Mouse (Mus musculus) B cell, adult 2 months (primary cell): ENCODE data around the gene Gm17490.

ENCODE experiments used
- DNase-seq, 2 experiments: peaks; one replicate each; pipeline ENCODE4 v3.0.0; 2022

The Gm17490 gene

DNA sequence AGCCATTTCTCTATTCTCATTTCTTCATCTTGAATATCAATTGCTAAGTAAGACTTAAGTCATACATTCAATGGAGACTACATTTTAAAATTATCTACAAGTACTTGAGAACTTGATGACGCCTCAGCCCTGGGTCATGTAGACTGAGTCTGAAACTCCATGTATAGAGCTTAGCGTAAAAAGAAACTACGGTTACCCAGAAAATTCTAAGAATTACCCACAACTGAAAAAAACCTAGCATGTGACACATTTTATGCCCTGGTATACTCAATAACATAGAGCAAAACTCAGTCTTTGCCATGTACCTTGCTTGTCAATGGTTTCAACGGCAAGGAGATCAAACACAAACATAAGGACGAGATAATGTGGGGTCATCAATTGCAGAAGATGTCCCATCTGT is at the start of gene Gm17490:
Gm17490 (minus strand) TSS at position 375 of the 400 bp plus-strand sequence.
- DNase-seq: no peak

GRCm38 (mm10) chr2:11672144-11672543 is 46.1 kb upstream of the Gm17490 start:
- peak; percentile 70 to 76 for DNase-seq

- DNase-seq: no peak
These were observed 39.3 kb upstream of the Gm17490 start for GRCm38 (mm10) chr2:11665326-11665725.

DNA sequence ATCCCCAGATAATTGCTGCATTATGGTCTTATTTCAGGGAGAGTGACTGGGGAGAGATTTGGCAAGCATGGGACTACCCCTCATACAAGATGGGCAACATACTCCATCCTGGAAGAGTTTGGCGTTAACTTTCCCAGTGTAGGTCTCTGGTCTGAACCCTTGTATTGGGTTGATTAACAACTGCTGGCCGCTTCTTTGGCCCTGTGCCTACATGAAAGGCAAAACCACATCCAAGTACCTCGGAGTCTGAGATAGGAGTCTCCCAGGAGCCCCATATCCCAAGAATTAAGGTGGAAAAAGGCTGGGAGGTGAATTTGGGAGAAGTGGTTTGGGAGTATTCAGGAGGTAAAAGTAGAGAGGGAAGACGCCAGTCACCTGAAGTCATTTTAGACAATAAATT is 38.7 kb upstream of the Gm17490 start:
- no peak for DNase-seq

DNA sequence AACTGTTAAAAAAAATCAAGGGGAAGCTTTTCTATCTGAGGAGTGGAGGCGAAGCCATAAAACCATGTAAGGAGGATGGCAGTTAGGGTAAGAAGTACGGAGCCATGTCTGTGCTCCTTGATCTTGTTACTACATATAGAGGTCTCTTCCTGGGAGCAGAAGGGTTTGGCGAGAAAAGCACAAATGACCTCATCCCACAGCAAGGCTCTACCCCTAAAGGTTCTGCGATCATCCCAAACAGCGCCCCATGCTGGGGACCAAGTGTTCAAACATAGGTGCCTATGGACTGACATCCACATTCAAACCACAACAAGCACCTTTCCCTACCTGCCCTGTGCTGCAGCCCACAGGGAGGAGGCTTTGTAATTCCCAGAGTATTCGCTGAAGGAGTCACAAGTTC is 38.3 kb upstream of the Gm17490 start:
- peak; percentile 63 to 69 for DNase-seq

- peak; percentile 87 to 89 for DNase-seq
These were observed 37.9 kb upstream of the Gm17490 start for GRCm38 (mm10) chr2:11663961-11664360.

- DNase-seq: no peak
These were observed 36.8 kb upstream of the Gm17490 start for GRCm38 (mm10) chr2:11662907-11663230.

GRCm38 (mm10) chr2:11662143-11662906 is 36.3 kb upstream of the Gm17490 start:
- DNase-seq: peak; percentile 36 to 57

DNA sequence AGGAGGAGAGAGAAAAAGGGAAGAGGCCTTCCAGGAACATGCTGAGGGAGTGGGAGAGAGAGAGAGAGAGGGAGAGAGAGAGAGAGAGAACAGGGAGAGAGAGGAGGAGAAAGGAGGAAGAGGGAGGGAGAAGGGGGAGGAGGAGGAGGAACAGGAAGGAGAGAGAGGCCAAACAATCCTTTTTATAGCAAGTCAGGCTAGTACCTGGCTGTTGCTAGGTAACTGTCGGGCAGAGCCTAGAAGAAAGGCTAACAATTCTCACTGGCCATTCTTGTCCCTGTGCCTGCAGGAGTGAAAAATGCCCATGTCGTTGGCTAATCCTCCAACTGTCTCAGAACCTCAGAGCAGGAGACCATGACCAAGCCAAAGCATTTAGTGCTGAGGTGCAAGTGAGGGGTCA is 33.2 kb upstream of the Gm17490 start:
- DNase-seq: no peak

DNA sequence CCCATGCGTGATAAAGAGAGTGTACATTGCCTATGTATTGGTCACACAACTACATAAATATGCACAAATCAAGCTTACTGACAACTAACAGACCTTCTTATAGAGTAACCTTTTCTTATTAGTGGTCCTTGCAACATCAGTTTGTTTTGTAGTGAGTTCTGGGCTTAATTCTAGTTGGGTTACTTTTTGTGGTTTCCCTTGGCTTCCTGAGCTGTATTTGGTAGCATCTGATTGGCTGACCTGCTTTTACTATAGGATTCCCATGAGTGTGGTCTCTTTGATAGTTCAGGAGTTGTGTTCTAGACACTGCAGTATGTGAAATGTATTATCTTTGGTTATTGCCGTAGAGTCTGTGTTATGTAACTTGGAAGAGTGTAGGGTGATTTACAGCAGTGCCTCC is 31.5 kb upstream of the Gm17490 start:
- DNase-seq: no peak

DNA sequence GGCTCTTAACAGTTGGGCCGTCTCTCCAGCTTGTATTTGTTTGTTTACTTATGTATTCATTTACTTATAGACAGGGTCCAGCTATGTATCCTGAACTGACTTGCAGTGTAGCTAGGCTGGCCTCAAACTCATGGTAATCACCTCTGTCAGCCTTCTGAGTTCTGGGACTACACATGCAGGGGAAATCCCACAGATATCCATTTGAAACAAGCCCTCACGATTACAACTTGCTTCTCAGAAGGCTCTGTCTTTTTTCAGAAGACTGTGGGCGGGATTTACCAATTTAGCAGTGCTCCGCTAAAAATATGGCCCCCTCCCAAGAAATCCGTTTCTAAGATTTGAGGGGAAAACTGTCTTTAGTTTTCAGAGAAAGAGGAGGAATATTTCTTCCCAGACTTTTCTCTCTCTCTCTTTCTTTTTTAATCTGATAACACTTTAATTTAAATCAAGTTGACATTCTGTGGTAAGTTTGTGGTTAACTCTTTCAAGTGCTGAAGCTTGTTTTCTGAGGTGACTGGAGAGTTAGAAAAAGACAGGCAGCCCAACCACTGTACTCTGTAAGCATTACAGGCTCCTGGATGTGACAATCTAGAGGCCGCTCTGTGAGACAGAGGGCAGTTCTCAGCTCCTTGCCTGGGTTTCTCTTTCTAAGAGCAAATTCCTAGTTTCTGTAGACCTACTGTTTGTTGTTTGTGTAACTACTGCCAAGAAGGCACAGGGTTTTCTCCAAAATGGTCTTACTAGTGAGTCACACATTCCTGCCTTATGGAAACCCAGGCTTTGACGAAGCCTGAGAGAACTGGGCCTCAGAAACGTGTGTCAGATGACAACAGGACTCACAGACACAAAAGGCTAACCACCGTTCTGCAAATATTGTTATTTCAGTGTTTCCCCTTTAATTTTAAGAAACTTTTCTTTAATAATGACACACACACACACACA is 29.2 kb upstream of the Gm17490 start:
- no peak for DNase-seq

GRCm38 (mm10) chr2:11653780-11654179 is 27.7 kb upstream of the Gm17490 start:
- DNase-seq: no peak

- peak; percentile 72 to 74 for DNase-seq
These were observed 27.3 kb upstream of the Gm17490 start for GRCm38 (mm10) chr2:11653330-11653729.

GRCm38 (mm10) chr2:11652780-11653179 is 26.7 kb upstream of the Gm17490 start:
- DNase-seq: no peak

DNA sequence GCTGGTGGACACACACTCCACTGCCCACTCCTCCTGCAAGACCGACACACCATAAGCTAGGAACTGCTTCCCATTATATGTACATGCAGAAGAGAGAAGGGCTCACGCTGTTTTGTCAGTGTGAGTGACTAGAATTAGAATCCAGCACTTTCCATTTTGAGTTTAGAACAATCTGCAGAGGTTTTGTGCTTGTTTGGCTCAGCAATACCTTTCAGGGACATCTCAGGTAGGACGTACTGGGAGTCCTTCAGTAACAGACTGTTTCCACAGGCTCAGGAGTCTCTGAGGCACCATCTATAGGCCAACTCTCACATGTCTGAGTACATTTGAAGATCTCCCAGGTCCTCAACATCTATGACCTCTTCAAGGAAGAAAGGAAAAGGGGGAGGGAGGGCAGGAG is 26.1 kb upstream of the Gm17490 start:
- DNase-seq: no peak

- peak in 1 of 2 experiments; percentile 4 for DNase-seq
These were observed 25.4 kb upstream of the Gm17490 start for GRCm38 (mm10) chr2:11651476-11651875.

DNA sequence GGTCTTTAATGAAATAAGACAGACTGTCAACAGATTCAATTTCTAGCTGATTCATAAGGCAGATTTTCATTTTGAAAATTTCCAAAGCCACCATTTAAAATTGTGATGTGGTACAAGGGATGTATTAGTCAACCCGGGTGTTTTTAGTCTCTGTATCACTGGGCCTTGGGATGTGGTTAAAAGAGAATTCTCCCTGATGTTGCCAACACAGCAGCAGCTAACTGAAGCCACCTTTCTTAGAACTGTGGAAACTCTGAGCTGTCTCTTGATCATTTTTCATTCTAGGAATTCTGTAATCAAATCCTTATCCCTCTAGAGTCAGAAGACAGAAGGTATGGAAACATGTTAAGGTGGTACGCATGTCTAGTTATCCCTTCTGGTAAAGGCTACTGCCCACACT is 19.2 kb upstream of the Gm17490 start:
- DNase-seq: no peak

DNA sequence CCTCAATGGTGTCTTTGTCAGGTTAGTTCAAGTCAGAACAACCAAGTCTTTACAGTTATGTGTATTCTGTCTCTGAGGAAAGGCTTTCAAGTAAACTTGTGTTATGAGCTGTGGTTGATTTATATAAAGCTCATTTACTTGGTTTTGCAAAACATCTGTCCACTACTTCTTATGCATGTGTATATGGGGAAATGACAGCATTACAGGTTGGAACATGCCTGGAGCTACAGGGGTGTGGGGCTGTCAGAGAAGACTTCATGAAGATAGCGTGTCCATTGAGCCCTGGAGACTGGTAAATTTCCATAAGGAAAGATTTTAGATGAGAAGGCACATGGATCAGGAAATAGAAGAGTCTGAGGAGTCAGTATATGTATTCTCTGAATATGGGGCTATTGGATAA is 18.0 kb upstream of the Gm17490 start:
- no peak for DNase-seq

DNA sequence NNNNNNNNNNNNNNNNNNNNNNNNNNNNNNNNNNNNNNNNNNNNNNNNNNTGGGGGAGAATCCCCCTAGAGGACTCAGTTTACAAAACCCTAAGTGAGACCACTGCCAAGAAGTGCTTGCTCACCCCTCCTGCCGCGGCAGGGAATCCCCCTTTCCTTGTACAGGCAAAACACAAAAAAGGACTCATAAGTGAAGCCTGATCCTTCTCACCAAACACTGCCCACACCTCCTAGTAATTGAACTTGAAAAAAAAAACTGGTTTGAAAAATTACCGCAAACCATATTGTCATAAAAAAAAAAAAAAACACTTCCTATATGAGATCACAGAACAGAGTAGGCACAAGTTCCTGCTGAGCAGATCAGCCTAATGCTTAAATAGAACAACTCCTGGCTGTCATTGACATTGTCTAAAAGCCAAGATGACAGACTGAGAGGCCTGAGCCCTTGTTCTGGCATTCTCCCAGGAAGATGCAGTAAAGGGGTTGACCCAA is 16.4 kb upstream of the Gm17490 start, which contains the start of gene Il2ra:
Il2ra (plus strand) TSS at position 357 of the 491 bp plus-strand sequence.
- peak in 1 of 2 experiments; percentile 11 for DNase-seq

DNA sequence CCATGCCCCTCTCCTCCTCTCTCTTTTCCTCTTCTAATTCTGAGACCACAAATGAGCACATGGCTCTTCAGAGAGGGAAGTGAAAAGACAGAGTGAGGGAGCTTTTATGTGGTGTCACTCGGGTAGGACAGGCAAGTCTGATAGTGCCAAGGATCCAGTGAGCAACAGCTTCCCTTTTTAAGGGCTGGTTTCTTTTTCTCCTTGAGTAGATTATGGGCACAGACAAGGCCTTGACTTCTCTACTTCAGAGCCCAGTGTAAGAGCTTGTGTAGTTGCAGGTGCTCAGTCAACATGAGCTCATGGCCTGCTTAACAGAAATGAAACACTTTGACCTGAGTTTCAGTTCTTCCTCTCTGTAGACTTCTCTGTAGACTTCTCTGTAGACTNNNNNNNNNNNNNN is 11.1 kb upstream of the Gm17490 start:
- peak; percentile 62 to 66 for DNase-seq

DNA sequence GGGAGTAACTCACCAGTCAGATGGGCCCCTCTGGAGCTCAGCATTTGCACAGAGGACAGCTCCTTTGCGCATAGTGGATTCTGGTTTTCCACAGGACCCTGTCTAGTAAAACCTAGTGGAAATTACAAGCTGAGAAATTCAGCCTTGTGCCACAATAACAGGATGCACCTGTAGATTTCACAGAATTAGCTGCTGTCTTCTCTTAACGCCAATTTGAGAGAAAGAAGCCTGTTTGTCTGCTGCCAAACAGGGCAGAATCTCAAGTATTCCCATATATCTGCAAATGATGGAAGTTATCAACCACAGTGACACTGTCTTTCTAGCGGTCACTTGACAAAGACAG is 10.0 kb upstream of the Gm17490 start:
- DNase-seq: peak; percentile 22 to 33

DNA sequence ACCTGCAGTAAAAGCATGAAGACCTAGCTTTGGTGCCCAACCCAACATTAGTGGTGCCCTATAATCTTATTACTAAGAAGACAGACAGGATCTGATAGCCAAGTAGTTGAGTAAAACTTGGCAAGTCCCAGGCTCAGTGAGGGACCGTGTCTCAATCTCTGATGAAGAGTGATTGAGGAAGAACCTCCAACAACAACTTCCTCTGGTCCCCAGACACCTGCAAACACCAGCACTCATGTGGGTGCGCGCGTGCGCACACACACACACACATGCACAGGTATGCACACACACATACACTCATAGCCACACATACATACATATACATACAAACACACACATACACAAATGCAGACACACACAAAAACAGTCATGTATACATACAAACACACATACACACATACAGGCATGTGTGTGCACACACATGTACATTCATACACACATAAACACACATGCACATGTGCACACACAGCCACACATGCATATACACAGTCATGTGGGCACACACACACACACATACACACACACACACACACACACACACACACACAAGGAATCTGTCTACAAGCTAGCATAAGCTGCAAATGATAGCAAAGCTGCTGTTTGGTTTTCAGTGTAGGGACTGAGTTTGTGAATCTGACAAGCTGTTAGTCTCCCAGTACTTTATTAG is 9.5 kb upstream of the Gm17490 start:
- DNase-seq: peak; percentile 32 to 34

DNA sequence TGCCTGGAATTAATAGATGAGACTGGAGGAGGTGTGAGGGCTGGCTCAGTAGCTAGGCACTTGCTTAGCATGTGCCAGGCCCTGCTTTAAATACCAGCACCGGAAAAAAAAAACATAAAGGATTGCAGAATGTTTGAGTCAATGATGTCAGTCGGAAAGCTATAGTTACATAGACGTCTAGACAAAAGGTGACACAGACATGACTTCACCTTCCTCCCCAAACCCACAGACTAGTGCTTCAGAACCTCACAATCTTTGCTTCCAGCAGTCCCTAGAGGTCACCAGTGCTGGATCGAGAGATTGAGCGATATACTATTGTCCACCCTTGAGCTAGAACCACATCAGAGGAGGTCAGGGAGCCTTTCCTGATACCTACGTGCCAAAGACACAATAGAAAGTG is 9.0 kb upstream of the Gm17490 start:
- DNase-seq: no peak
